Mouse (Mus musculus): ENCODE data around the gene Rab30. TPM values are rescaled to one million over a fixed set of nuclear protein-coding genes. Genes with fewer than 3 reads are reported as not detected.

Gene Rab30
- polyA plus RNA-seq, 1 experiment from 2014 or later = 25.5 TPM

- no peaks in the 10 kb centered on the region for H3K36me3 ChIP-seq (ENCODE audit: control insufficient read depth, insufficient read depth, low read length)
- no peak overlapping the region for H3K4me2 ChIP-seq (ENCODE audit: low read depth)
- DNase-seq (ENCODE audit: low spot score) (peak; percentile 43), ATAC-seq (ENCODE audit: insufficient read depth, low FRiP score, low TSS enrichment) (no peak)
- no peak overlapping the region for H3K9ac ChIP-seq (ENCODE audit: low read length)
- no peaks in the 10 kb centered on the region for H3K27me3 ChIP-seq (ENCODE audit: control insufficient read depth, insufficient read depth, low read length)
- WGBS = 46% methylated on average over 17 of the region's 17 CpGs
- no peak overlapping the region for H3K27ac ChIP-seq (ENCODE audit: low read depth, low read length)
- no peaks in the 10 kb centered on the region for H3K9me3 ChIP-seq (ENCODE audit: control insufficient read depth, low read length)
- H3K4me1 ChIP-seq (ENCODE audit: control insufficient read depth, insufficient read depth, low read length) = no peaks in the 10 kb centered on the region
- no peak overlapping the region for H3K4me3 ChIP-seq (ENCODE audit: low read depth, low read length)
Observed at GRCm38 (mm10) chr7:92777108-92777973, 35.9 kb downstream of the Rab30 start.

- DNase-seq (ENCODE audit: low spot score) (no peak), ATAC-seq (ENCODE audit: insufficient read depth, low FRiP score, low TSS enrichment) (no peak)
- no peaks in the 10 kb centered on the region for H3K27me3 ChIP-seq (ENCODE audit: control insufficient read depth, insufficient read depth, low read length)
- no peak overlapping the region for H3K4me2 ChIP-seq (ENCODE audit: low read depth)
- H3K4me3 ChIP-seq (ENCODE audit: low read depth, low read length) = no peak overlapping the region
- no peaks in the 10 kb centered on the region for H3K4me1 ChIP-seq (ENCODE audit: control insufficient read depth, insufficient read depth, low read length)
- no peaks in the 10 kb centered on the region for H3K36me3 ChIP-seq (ENCODE audit: control insufficient read depth, insufficient read depth, low read length)
- 68% methylated on average over 2 of the region's 2 CpGs for WGBS
- no peaks in the 10 kb centered on the region for H3K9me3 ChIP-seq (ENCODE audit: control insufficient read depth, low read length)
- H3K9ac ChIP-seq (ENCODE audit: low read length) = no peak overlapping the region
- no peak overlapping the region for H3K27ac ChIP-seq (ENCODE audit: low read depth, low read length)
Observed at GRCm38 (mm10) chr7:92779058-92779457, 37.7 kb downstream of the Rab30 start.

GRCm38 (mm10) chr7:92781361-92781760 is 40.0 kb downstream of the Rab30 start:
- Histone ChIP-seq H3K4me1 (ENCODE audit: control insufficient read depth, insufficient read depth, low read length) (no peaks in the 10 kb centered on the region), H3K4me2 (ENCODE audit: low read depth) (no peak overlapping the region), H3K9me3 (ENCODE audit: control insufficient read depth, low read length) (peaks cover 2% of the 10 kb centered on the region; the same call in 1 of the 2 replicates), H3K36me3 (ENCODE audit: control insufficient read depth, insufficient read depth, low read length) (no peaks in the 10 kb centered on the region), H3K9ac (ENCODE audit: low read length) (no peak overlapping the region), H3K27ac (ENCODE audit: low read depth, low read length) (no peak overlapping the region), H3K4me3 (ENCODE audit: low read depth, low read length) (no peak overlapping the region), H3K27me3 (ENCODE audit: control insufficient read depth, insufficient read depth, low read length) (no peaks in the 10 kb centered on the region)
- 76% methylated on average over 1 of the region's 1 CpGs for WGBS
- ATAC-seq (ENCODE audit: insufficient read depth, low FRiP score, low TSS enrichment) (no peak), DNase-seq (ENCODE audit: low spot score) (no peak)

- H3K36me3 ChIP-seq (ENCODE audit: control insufficient read depth, insufficient read depth, low read length) = no peaks in the 10 kb centered on the region
- DNase-seq (ENCODE audit: low spot score) = no peak
- ATAC-seq (ENCODE audit: insufficient read depth, low FRiP score, low TSS enrichment) = no peak
- no peak overlapping the region for H3K4me3 ChIP-seq (ENCODE audit: low read depth, low read length)
- 94% methylated on average over 3 of the region's 3 CpGs for WGBS
- peaks cover 2% of the 10 kb centered on the region; the same call in 1 of the 2 replicates for H3K9me3 ChIP-seq (ENCODE audit: control insufficient read depth, low read length)
- H3K27ac ChIP-seq (ENCODE audit: low read depth, low read length) = no peak overlapping the region
- no peaks in the 10 kb centered on the region for H3K4me1 ChIP-seq (ENCODE audit: control insufficient read depth, insufficient read depth, low read length)
- H3K4me2 ChIP-seq (ENCODE audit: low read depth) = no peak overlapping the region
- H3K27me3 ChIP-seq (ENCODE audit: control insufficient read depth, insufficient read depth, low read length) = no peaks in the 10 kb centered on the region
- H3K9ac ChIP-seq (ENCODE audit: low read length) = no peak overlapping the region
Observed at GRCm38 (mm10) chr7:92781948-92782347, 40.5 kb downstream of the Rab30 start.

GRCm38 (mm10) chr7:92782511-92782910 is 41.1 kb downstream of the Rab30 start:
- Histone ChIP-seq H3K4me1 (ENCODE audit: control insufficient read depth, insufficient read depth, low read length) (no peaks in the 10 kb centered on the region), H3K36me3 (ENCODE audit: control insufficient read depth, insufficient read depth, low read length) (no peaks in the 10 kb centered on the region), H3K27me3 (ENCODE audit: control insufficient read depth, insufficient read depth, low read length) (no peaks in the 10 kb centered on the region), H3K4me2 (ENCODE audit: low read depth) (no peak overlapping the region), H3K4me3 (ENCODE audit: low read depth, low read length) (no peak overlapping the region), H3K27ac (ENCODE audit: low read depth, low read length) (no peak overlapping the region), H3K9me3 (ENCODE audit: control insufficient read depth, low read length) (peaks cover 2% of the 10 kb centered on the region; the same call in 1 of the 2 replicates), H3K9ac (ENCODE audit: low read length) (no peak overlapping the region)
- 86% methylated on average over 9 of the region's 9 CpGs for WGBS
- no peak for DNase-seq (ENCODE audit: low spot score)
- no peak for ATAC-seq (ENCODE audit: insufficient read depth, low FRiP score, low TSS enrichment)

GRCm38 (mm10) chr7:92783166-92783806 is 41.9 kb downstream of the Rab30 start:
- Histone ChIP-seq H3K4me1 (ENCODE audit: control insufficient read depth, insufficient read depth, low read length) (no peaks in the 10 kb centered on the region), H3K27ac (ENCODE audit: low read depth, low read length) (no peak overlapping the region), H3K36me3 (ENCODE audit: control insufficient read depth, insufficient read depth, low read length) (no peaks in the 10 kb centered on the region), H3K27me3 (ENCODE audit: control insufficient read depth, insufficient read depth, low read length) (no peaks in the 10 kb centered on the region), H3K9ac (ENCODE audit: low read length) (no peak overlapping the region), H3K4me3 (ENCODE audit: low read depth, low read length) (no peak overlapping the region), H3K9me3 (ENCODE audit: control insufficient read depth, low read length) (peaks cover 2% of the 10 kb centered on the region; the same call in 1 of the 2 replicates), H3K4me2 (ENCODE audit: low read depth) (no peak overlapping the region)
- ATAC-seq (ENCODE audit: insufficient read depth, low FRiP score, low TSS enrichment) (no peak), DNase-seq (ENCODE audit: low spot score) (no peak)
- WGBS = 83% methylated on average over 12 of the region's 12 CpGs

- no peaks in the 10 kb centered on the region for H3K4me1 ChIP-seq (ENCODE audit: control insufficient read depth, insufficient read depth, low read length)
- DNase-seq (ENCODE audit: low spot score) (no peak), ATAC-seq (ENCODE audit: insufficient read depth, low FRiP score, low TSS enrichment) (no peak)
- H3K9me3 ChIP-seq (ENCODE audit: control insufficient read depth, low read length) = peaks cover 2% of the 10 kb centered on the region; the same call in 1 of the 2 replicates
- no peaks in the 10 kb centered on the region for H3K36me3 ChIP-seq (ENCODE audit: control insufficient read depth, insufficient read depth, low read length)
- H3K9ac ChIP-seq (ENCODE audit: low read length) = no peak overlapping the region
- WGBS = 89% methylated on average over 11 of the region's 11 CpGs
- no peaks in the 10 kb centered on the region for H3K27me3 ChIP-seq (ENCODE audit: control insufficient read depth, insufficient read depth, low read length)
- H3K27ac ChIP-seq (ENCODE audit: low read depth, low read length) = no peak overlapping the region
- H3K4me3 ChIP-seq (ENCODE audit: low read depth, low read length) = no peak overlapping the region
- H3K4me2 ChIP-seq (ENCODE audit: low read depth) = no peak overlapping the region
Observed at GRCm38 (mm10) chr7:92783914-92784313, 42.5 kb downstream of the Rab30 start.

- Histone ChIP-seq H3K27ac (ENCODE audit: low read depth, low read length) (no peak overlapping the region), H3K4me2 (ENCODE audit: low read depth) (no peak overlapping the region), H3K9ac (ENCODE audit: low read length) (no peak overlapping the region), H3K4me1 (ENCODE audit: control insufficient read depth, insufficient read depth, low read length) (no peaks in the 10 kb centered on the region), H3K4me3 (ENCODE audit: low read depth, low read length) (no peak overlapping the region), H3K27me3 (ENCODE audit: control insufficient read depth, insufficient read depth, low read length) (no peaks in the 10 kb centered on the region), H3K36me3 (ENCODE audit: control insufficient read depth, insufficient read depth, low read length) (no peaks in the 10 kb centered on the region), H3K9me3 (ENCODE audit: control insufficient read depth, low read length) (no peaks in the 10 kb centered on the region)
- 88% methylated on average over 5 of the region's 5 CpGs for WGBS
- ATAC-seq (ENCODE audit: insufficient read depth, low FRiP score, low TSS enrichment) = no peak
- no peak for DNase-seq (ENCODE audit: low spot score)
Observed at GRCm38 (mm10) chr7:92795749-92796148, 54.3 kb downstream of the Rab30 start.

- H3K4me2 ChIP-seq (ENCODE audit: low read depth) = no peak overlapping the region
- DNase-seq (ENCODE audit: low spot score) (no peak), ATAC-seq (ENCODE audit: insufficient read depth, low FRiP score, low TSS enrichment) (no peak)
- no peak overlapping the region for H3K9ac ChIP-seq (ENCODE audit: low read length)
- H3K27me3 ChIP-seq (ENCODE audit: control insufficient read depth, insufficient read depth, low read length) = no peaks in the 10 kb centered on the region
- no peak overlapping the region for H3K4me3 ChIP-seq (ENCODE audit: low read depth, low read length)
- no peaks in the 10 kb centered on the region for H3K4me1 ChIP-seq (ENCODE audit: control insufficient read depth, insufficient read depth, low read length)
- no peaks in the 10 kb centered on the region for H3K36me3 ChIP-seq (ENCODE audit: control insufficient read depth, insufficient read depth, low read length)
- H3K9me3 ChIP-seq (ENCODE audit: control insufficient read depth, low read length) = no peaks in the 10 kb centered on the region
- no peak overlapping the region for H3K27ac ChIP-seq (ENCODE audit: low read depth, low read length)
- WGBS = 95% methylated on average over 8 of the region's 8 CpGs
Observed at GRCm38 (mm10) chr7:92796813-92797212, 55.4 kb downstream of the Rab30 start.

Data from neural tube, embryonic 11.5 days (tissue).